Mouse (Mus musculus): ENCODE measurements at regions not wholly inside any gene's neighbourhood (a gene's known extent, or its start where the extent isn't known, plus 50 kb on each side); places are given as distances from the start of the nearest gene placed in this dataset.
"Not testable (repeated sequence)": the region's sequence is repeated elsewhere in the genome, so short reads cannot be mapped to it uniquely, and the experiment has no call there.

DNA sequence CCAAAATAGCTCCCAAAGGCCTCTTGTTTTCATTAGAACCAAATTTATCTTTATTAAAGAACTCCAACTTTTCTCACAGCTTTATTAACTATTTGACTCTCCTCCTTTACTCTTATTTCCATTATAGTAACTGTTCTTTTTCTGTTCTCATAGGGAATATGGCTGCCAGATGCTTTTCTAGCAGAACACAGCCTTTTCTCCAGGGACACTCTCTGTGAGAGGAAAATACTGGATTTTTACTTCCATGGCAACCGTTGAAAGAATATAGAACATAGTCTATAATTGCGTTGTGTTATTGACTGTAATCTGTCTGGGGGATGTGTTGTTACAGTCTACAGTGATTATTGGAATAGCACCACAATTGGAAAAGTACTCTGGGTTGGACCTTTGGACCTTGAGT, 87.1 kb upstream of the Gm5148 start:
- Histone ChIP-seq H3K9ac (no peak overlapping the region), H3K27me3 (replicated peaks) (no peaks in the 10 kb centered on the region), H3K4me2 (no peak overlapping the region), H3K9me3 (replicated peaks) (no peaks in the 10 kb centered on the region), H3K27ac (no peak overlapping the region), H3K4me3 (no peak overlapping the region), H3K4me1 (no peaks in the 10 kb centered on the region), H3K36me3 (no peaks in the 10 kb centered on the region)
- 78% methylated on average over 2 of the region's 2 CpGs for WGBS (ENCODE audit: insufficient replicate concordance)
- ATAC-seq = no peak

DNA sequence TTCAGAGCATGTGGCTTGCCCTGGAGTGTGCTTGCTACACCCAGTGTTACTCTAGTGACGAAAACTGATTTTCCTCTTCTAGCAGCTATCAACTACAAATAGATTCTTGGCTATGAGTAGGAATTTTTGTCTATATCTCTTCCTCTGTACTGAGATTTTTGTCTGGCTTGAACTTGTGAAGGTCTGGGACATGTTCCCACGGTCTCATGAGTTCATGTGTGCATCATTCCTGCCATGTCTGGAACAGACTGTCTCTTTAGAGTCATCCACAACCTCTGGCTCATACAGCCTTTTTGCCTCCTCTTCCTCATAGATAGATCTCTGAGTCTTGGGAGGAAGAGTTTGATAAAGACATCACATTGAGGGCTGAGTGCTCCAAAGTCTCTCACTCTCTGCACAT, 86.5 kb upstream of the Gm5148 start:
- H3K9ac ChIP-seq = no peak overlapping the region
- ATAC-seq = no peak
- no peaks in the 10 kb centered on the region for H3K27me3 ChIP-seq (replicated peaks)
- no peak overlapping the region for H3K4me2 ChIP-seq
- H3K9me3 ChIP-seq (replicated peaks) = no peaks in the 10 kb centered on the region
- H3K4me1 ChIP-seq = no peaks in the 10 kb centered on the region
- H3K27ac ChIP-seq = no peak overlapping the region
- no peaks in the 10 kb centered on the region for H3K36me3 ChIP-seq
- WGBS (ENCODE audit: insufficient replicate concordance) = 61% methylated on average over 2 of the region's 2 CpGs
- H3K4me3 ChIP-seq = no peak overlapping the region

- Histone ChIP-seq H3K36me3 (no peaks in the 10 kb centered on the region), H3K4me3 (no peak overlapping the region), H3K27me3 (replicated peaks) (no peaks in the 10 kb centered on the region), H3K4me2 (no peak overlapping the region), H3K9me3 (replicated peaks) (no peaks in the 10 kb centered on the region), H3K4me1 (no peaks in the 10 kb centered on the region), H3K9ac (no peak overlapping the region), H3K27ac (no peak overlapping the region)
- ATAC-seq = no peak
- 29% methylated on average over 6 of the region's 6 CpGs for WGBS (ENCODE audit: insufficient replicate concordance)
These were observed 81.5 kb upstream of the Gm5148 start for GRCm38 (mm10) chr3:37805805-37806148.

DNA sequence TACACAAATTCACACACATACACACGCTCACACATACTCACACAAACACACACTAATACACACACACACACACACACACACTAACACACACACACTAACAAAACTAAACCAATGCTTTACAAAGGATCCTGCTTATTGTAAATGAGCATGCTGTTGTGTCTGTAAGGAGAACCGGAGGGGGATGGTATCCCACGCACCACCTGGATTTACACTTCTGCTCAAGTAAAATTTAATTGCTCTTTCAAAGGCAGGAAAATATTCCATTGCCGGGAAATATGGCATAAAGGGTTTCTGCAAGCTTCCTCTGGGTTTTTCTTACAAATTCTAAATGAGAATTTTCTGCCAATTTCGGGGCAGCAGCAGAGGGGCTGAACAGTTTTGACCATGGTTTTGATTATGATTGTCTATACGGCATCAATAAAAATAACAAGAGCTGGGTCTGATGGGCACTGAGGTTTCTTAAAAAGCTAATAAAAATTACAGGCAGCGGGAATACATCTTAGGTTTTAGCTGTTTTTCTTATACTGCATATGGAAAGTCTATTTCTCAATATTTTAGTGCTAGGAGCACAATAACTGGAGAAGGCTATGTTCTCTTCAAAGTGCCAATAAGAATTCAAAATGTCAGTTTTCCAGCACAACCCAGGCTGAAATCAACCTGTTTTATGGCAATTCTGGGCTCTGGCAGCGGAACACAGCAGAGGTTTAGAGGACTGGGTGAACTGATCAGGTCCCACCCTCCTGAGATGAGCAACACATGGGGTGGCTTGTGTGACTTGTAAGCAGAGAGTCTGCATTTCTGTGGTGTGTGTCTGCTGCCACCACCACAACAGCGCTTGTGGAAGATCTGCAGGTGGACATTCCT, 80.9 kb upstream of the Gm5148 start:
- WGBS (ENCODE audit: insufficient replicate concordance) = 67% methylated on average over 9 of the region's 9 CpGs
- ATAC-seq = no peak

GRCm38 (mm10) chr3:37804261-37804660, 80.0 kb upstream of the Gm5148 start:
- Histone ChIP-seq H3K36me3 (no peaks in the 10 kb centered on the region), H3K9me3 (replicated peaks) (no peaks in the 10 kb centered on the region), H3K9ac (no peak overlapping the region), H3K4me1 (no peaks in the 10 kb centered on the region), H3K27me3 (replicated peaks) (no peaks in the 10 kb centered on the region), H3K27ac (no peak overlapping the region), H3K4me3 (no peak overlapping the region), H3K4me2 (no peak overlapping the region)
- WGBS (ENCODE audit: insufficient replicate concordance) = 33% methylated on average over 5 of the region's 5 CpGs
- ATAC-seq = no peak

More for the DNA sequence above, 80.9 kb upstream of the Gm5148 start:
- Histone ChIP-seq H3K27me3 (replicated peaks) (no peaks in the 10 kb centered on the region), H3K9ac (no peak overlapping the region), H3K36me3 (no peaks in the 10 kb centered on the region), H3K27ac (no peak overlapping the region), H3K4me1 (no peaks in the 10 kb centered on the region), H3K4me2 (no peak overlapping the region), H3K4me3 (no peak overlapping the region), H3K9me3 (replicated peaks) (no peaks in the 10 kb centered on the region)

GRCm38 (mm10) chr3:37803781-37804180, 79.5 kb upstream of the Gm5148 start:
- 84% methylated on average over 5 of the region's 5 CpGs for WGBS (ENCODE audit: insufficient replicate concordance)
- H3K9ac ChIP-seq; H3K4me1 ChIP-seq; H3K9me3 ChIP-seq (replicated peaks); ATAC-seq; H3K27ac ChIP-seq; H3K4me3 ChIP-seq; H3K4me2 ChIP-seq; H3K36me3 ChIP-seq; H3K27me3 ChIP-seq (replicated peaks): not testable (repeated sequence)

DNA sequence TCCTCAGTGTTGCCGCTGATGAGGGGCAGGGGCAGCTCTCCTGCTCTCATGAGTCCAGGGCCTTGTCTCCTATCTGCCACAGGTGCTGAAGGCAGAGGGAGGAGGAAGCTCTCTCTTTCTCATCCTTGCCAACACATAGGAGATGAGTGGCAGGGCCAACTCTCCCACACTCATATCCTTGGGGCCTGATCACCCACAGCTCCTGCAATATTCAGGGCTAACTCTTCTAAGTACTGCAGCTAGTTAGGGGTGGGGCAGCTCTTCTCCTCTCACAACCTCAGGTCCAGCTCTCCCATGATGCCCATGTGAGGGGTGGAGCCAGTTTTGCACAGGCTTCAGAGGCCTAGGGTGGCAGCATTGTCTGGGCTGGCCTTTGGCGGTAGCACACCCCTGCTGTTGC, 77.3 kb upstream of the Gm5148 start:
- Histone ChIP-seq H3K4me3 (no peak overlapping the region), H3K36me3 (no peaks in the 10 kb centered on the region), H3K9me3 (replicated peaks) (no peaks in the 10 kb centered on the region), H3K4me2 (no peak overlapping the region), H3K4me1 (no peaks in the 10 kb centered on the region), H3K27me3 (replicated peaks) (0 out of 2 replicates have a peak, but pooled peaks cover 4% of the 10 kb centered on the region), H3K9ac (no peak overlapping the region), H3K27ac (no peak overlapping the region)
- no peak for ATAC-seq
- 79% methylated on average over 2 of the region's 2 CpGs for WGBS (ENCODE audit: insufficient replicate concordance)

GRCm38 (mm10) chr3:37799809-37800208, 75.5 kb upstream of the Gm5148 start:
- H3K27ac ChIP-seq = no peak overlapping the region
- no peak overlapping the region for H3K4me2 ChIP-seq
- H3K27me3 ChIP-seq (replicated peaks) = 0 out of 2 replicates have a peak, but pooled peaks cover 4% of the 10 kb centered on the region
- no peaks in the 10 kb centered on the region for H3K4me1 ChIP-seq
- H3K4me3 ChIP-seq = no peak overlapping the region
- WGBS (ENCODE audit: insufficient replicate concordance) = 44% methylated on average over 6 of the region's 6 CpGs
- H3K9ac ChIP-seq = no peak overlapping the region
- no peaks in the 10 kb centered on the region for H3K36me3 ChIP-seq
- ATAC-seq = no peak
- H3K9me3 ChIP-seq (replicated peaks) = no peaks in the 10 kb centered on the region

DNA sequence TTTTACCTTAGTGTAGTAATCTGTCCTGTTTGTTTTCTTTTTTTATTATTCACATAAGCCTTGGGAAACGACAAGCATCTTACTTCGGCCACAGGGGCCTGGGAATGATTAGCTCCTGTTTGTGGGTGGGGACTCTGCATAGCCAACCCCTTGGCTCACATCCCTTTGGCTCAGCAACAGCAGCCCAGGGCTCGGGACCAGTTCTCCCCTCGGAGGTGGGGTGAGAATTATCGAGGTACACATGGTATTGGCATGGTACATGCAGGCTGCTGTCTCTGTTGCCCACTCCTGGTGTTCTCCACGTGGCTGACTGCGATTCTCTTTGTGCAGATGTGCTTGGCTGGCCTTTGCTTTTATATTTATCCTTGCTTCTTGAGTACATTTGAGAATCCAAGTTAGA, 65.4 kb upstream of the Gm5148 start:
- H3K4me1 ChIP-seq = no peaks in the 10 kb centered on the region
- H3K9ac ChIP-seq = no peak overlapping the region
- H3K4me3 ChIP-seq = no peak overlapping the region
- peaks cover 5% of the 10 kb centered on the region; the same call in 1 of the 2 replicates for H3K27me3 ChIP-seq (replicated peaks)
- no peaks in the 10 kb centered on the region for H3K36me3 ChIP-seq
- 51% methylated on average over 7 of the region's 7 CpGs for WGBS (ENCODE audit: insufficient replicate concordance)
- H3K9me3 ChIP-seq (replicated peaks) = no peaks in the 10 kb centered on the region
- H3K4me2 ChIP-seq = no peak overlapping the region
- no peak overlapping the region for H3K27ac ChIP-seq
- no peak for ATAC-seq

GRCm38 (mm10) chr3:37789143-37789697, 64.9 kb upstream of the Gm5148 start:
- Histone ChIP-seq H3K27me3 (replicated peaks) (peaks cover 5% of the 10 kb centered on the region; the same call in 1 of the 2 replicates), H3K4me1 (no peaks in the 10 kb centered on the region), H3K4me3 (no peak overlapping the region), H3K9ac (no peak overlapping the region), H3K36me3 (no peaks in the 10 kb centered on the region), H3K9me3 (replicated peaks) (no peaks in the 10 kb centered on the region), H3K27ac (no peak overlapping the region), H3K4me2 (no peak overlapping the region)
- WGBS (ENCODE audit: insufficient replicate concordance) = 54% methylated on average over 11 of the region's 11 CpGs
- no peak for ATAC-seq

- H3K4me2 ChIP-seq = no peak overlapping the region
- H3K9ac ChIP-seq = no peak overlapping the region
- H3K27me3 ChIP-seq (replicated peaks) = peaks cover 5% of the 10 kb centered on the region; the same call in 1 of the 2 replicates
- ATAC-seq = no peak
- no peaks in the 10 kb centered on the region for H3K4me1 ChIP-seq
- H3K36me3 ChIP-seq = no peaks in the 10 kb centered on the region
- 42% methylated on average over 9 of the region's 9 CpGs for WGBS (ENCODE audit: insufficient replicate concordance)
- H3K4me3 ChIP-seq = no peak overlapping the region
- no peak overlapping the region for H3K27ac ChIP-seq
- H3K9me3 ChIP-seq (replicated peaks) = no peaks in the 10 kb centered on the region
These were observed 64.1 kb upstream of the Gm5148 start for GRCm38 (mm10) chr3:37788366-37788765.

DNA sequence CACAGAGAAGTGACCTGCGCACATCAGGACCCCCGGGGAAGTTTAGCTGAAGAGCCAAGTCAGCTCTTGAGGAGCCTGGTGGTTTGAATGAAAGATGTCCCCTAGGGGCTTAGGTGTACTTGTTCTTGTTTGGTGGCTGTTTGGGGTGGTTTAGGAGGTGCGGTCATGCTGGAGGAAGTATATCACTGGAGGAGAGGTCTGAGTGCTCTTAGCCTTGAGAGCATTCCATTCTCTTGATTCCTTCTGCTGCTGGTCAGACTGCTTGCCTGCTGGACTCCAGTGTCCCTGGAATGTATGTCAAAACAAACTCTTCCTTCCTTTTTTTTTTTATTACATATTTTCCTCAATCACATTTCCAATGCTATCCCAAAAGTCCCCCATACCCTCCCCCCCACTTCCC, 62.5 kb upstream of the Gm5148 start:
- Histone ChIP-seq H3K4me2 (no peak overlapping the region), H3K36me3 (no peaks in the 10 kb centered on the region), H3K4me1 (no peaks in the 10 kb centered on the region), H3K27me3 (replicated peaks) (peaks cover 5% of the 10 kb centered on the region; the same call in 1 of the 2 replicates), H3K27ac (no peak overlapping the region), H3K9ac (no peak overlapping the region), H3K9me3 (replicated peaks) (no peaks in the 10 kb centered on the region), H3K4me3 (no peak overlapping the region)
- no peak for ATAC-seq
- 77% methylated on average over 3 of the region's 3 CpGs for WGBS (ENCODE audit: insufficient replicate concordance)

Data from liver, embryonic 12.5 days (tissue).